Comparison of ENCODE assay signal across 8 mouse cellular contexts in the genomic region with DNA sequence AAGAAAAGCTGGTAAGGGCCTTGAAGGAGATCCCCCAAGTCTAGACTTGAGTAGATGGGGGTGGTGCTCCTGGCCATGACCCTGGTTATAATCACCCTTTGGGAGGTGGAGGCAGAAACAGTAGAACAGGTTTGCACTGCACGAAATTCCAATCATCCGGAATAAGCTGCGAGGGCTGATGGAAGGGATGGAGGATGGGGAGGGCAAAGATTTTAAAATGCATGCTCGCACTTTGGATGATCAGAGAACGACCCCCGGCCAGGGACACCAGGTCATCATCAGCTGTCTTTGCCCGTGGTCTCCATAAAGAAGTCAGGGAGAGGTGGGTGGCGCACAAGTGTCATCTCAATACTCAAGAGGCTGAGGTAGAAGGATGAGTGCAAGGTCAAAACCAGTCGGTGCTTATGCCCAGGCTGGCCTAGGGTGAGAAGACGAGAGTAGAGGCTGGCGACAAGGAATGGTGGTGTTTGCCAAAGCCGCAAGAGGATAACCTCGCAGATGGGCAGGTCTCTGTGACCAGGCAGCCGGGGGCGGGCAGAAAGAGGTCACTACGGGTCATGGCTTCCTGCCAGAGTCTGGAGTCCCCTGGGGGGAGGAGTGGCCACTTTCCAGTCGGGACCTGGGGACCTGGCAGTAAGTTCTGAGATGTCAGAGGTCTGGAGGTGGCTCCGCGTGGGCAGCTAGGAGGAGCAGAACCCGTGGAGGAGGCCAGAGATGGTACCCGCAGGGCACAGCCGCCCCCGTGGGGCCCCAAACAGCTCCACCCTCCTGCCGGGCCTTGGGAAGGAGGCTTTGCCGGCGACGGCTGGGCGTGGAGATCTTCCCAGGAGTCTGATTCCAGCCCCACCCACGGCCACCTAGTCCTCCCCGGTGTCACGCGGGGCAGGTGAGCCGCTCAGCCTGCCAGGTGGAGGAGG. TPM values are rescaled to one million over a fixed set of nuclear protein-coding genes. Genes with fewer than 3 reads are reported as not detected.
DNase-seq lines count a peak whose midpoint lies in the region; ATAC-seq lines count a peak whose summit lies in the region.

No protein-coding gene starts in this region.

- peaks cover 15% of the 10 kb centered on the region for H3K36me3 ChIP-seq in embryonic facial prominence, embryonic 11.5 days (replicated peaks; ENCODE audit: control insufficient read depth, insufficient read depth, low read depth, low read length)
- peaks cover 20% of the 10 kb centered on the region for H3K36me3 ChIP-seq in heart, embryonic 10.5 days
- H3K36me3 ChIP-seq in kidney, embryonic 14.5 days (ENCODE audit: control insufficient read depth, insufficient read depth, low read length), result peaks cover 20% of the 10 kb centered on the region

- H3K27ac ChIP-seq in embryonic facial prominence, embryonic 11.5 days (replicated peaks; ENCODE audit: low read depth, low read length), result peak overlapping the region; percentile 82
- H3K27ac ChIP-seq in heart, embryonic 10.5 days, result peak overlapping the region; percentile 97
- H3K27ac ChIP-seq in kidney, embryonic 14.5 days (ENCODE audit: low read depth, low read length), result peak overlapping the region; percentile 99

- H3K4me1 ChIP-seq in embryonic facial prominence, embryonic 11.5 days (ENCODE audit: control insufficient read depth, insufficient read depth, low read length), result peaks cover 33% of the 10 kb centered on the region
- H3K4me1 ChIP-seq in heart, embryonic 10.5 days, result peaks cover 97% of the 10 kb centered on the region
- peaks cover 84% of the 10 kb centered on the region for H3K4me1 ChIP-seq in kidney, embryonic 14.5 days (ENCODE audit: control insufficient read depth, insufficient read depth, low read length)

- under 1% methylated on average over 33 of the region's 33 CpGs for WGBS in embryonic facial prominence, embryonic 11.5 days
- WGBS in heart, embryonic 10.5 days, result under 1% methylated on average over 33 of the region's 33 CpGs
- under 1% methylated on average over 32 of the region's 33 CpGs for WGBS in kidney, embryonic 14.5 days

- ATAC-seq in embryonic facial prominence, embryonic 11.5 days (replicated peaks; ENCODE audit: insufficient number of reproducible peaks, low FRiP score, low TSS enrichment, low read depth), result no peak
- ATAC-seq in kidney, embryonic 14.5 days (ENCODE audit: low FRiP score, low TSS enrichment), result peak; percentile 7
- ATAC-seq in frontal cortex, adult (ENCODE audit: low TSS enrichment), result no peak

- DNase-seq in 3134 (ENCODE audit: extremely low read depth, insufficient read length, low spot score) (peak; percentile 99), R1 (ENCODE audit: low read depth, low spot score) (peak; percentile 86)
- DNase-seq in embryonic facial prominence, embryonic 11.5 days (ENCODE audit: low spot score), result peak; percentile 61
- peak; percentile 93 for DNase-seq in heart, embryonic 10.5 days (ENCODE audit: low spot score)
- DNase-seq in lung, postnatal 14 days, result peak; percentile 91
- peak; percentile 83 for DNase-seq in skeletal muscle tissue, adult 2 months (ENCODE audit: low read depth, low spot score)

- peak overlapping the region; percentile 29 for H3K4me3 ChIP-seq in embryonic facial prominence, embryonic 11.5 days (ENCODE audit: low read depth, low read length)
- peak overlapping the region; percentile 66 for H3K4me3 ChIP-seq in heart, embryonic 10.5 days
- H3K4me3 ChIP-seq in kidney, embryonic 14.5 days (ENCODE audit: low read length), result peak overlapping the region; percentile 37

- H3K4me2 ChIP-seq in embryonic facial prominence, embryonic 11.5 days (ENCODE audit: low read depth, low read length), result peak overlapping the region; percentile 57
- H3K4me2 ChIP-seq in kidney, embryonic 14.5 days (replicated peaks; ENCODE audit: low read depth, low read length), result peak overlapping the region; percentile 74

- no peaks in the 10 kb centered on the region for H3K9me3 ChIP-seq in embryonic facial prominence, embryonic 11.5 days (replicated peaks; ENCODE audit: control insufficient read depth, low read length)
- H3K9me3 ChIP-seq in heart, embryonic 10.5 days, result no peaks in the 10 kb centered on the region
- H3K9me3 ChIP-seq in kidney, embryonic 14.5 days (ENCODE audit: control insufficient read depth, low read length), result no peaks in the 10 kb centered on the region

- H3K9ac ChIP-seq in embryonic facial prominence, embryonic 11.5 days (replicated peaks; ENCODE audit: low read length), result peak overlapping the region; percentile 37
- H3K9ac ChIP-seq in kidney, embryonic 14.5 days (ENCODE audit: low read depth, low read length), result peak overlapping the region; percentile 45

- H3K27me3 ChIP-seq in embryonic facial prominence, embryonic 11.5 days (ENCODE audit: control insufficient read depth, insufficient read depth, low read length), result no peaks in the 10 kb centered on the region
- no peaks in the 10 kb centered on the region for H3K27me3 ChIP-seq in heart, embryonic 10.5 days (ENCODE audit: insufficient read depth, poor library complexity, severe bottlenecking)
- H3K27me3 ChIP-seq in kidney, embryonic 14.5 days (ENCODE audit: control insufficient read depth, insufficient read depth, low read length), result no peaks in the 10 kb centered on the region

RNA-seq across cellular contexts. Expression of gene Cirbp, which starts 5.1 kb away (rescaled TPM):
- 74.0 and 77.8 TPM in 2 replicates for polyA plus RNA-seq in embryonic facial prominence, embryonic 11.5 days (2014; fragmentation: Nextera tagmentation; extraction: Ambion mirVana)
- polyA plus RNA-seq in heart, embryonic 10.5 days (2016; fragmentation: Nextera tagmentation; extraction: Ambion mirVana), result 85.7 and 98.0 TPM in 2 replicates
- polyA plus RNA-seq in kidney, embryonic 14.5 days (2014; fragmentation: Nextera tagmentation; extraction: Ambion mirVana), result 80.0 and 104 TPM in 2 replicates

RNA-seq across cellular contexts. Expression of gene 1600002K03Rik, which starts 12.0 kb away (rescaled TPM):
- 6.0 and 6.8 TPM in 2 replicates for polyA plus RNA-seq in embryonic facial prominence, embryonic 11.5 days (2014; fragmentation: Nextera tagmentation; extraction: Ambion mirVana)
- 11.7 and 13.9 TPM in 2 replicates for polyA plus RNA-seq in heart, embryonic 10.5 days (2016; fragmentation: Nextera tagmentation; extraction: Ambion mirVana)
- 10.3 and 12.1 TPM in 2 replicates for polyA plus RNA-seq in kidney, embryonic 14.5 days (2014; fragmentation: Nextera tagmentation; extraction: Ambion mirVana)

RNA-seq across cellular contexts. Expression of gene Midn, which starts 12.6 kb away (rescaled TPM):
- 60.3 and 62.1 TPM in 2 replicates for polyA plus RNA-seq in embryonic facial prominence, embryonic 11.5 days (2014; fragmentation: Nextera tagmentation; extraction: Ambion mirVana)
- polyA plus RNA-seq in heart, embryonic 10.5 days (2016; fragmentation: Nextera tagmentation; extraction: Ambion mirVana), result 16.1 and 24.4 TPM in 2 replicates
- 42.3 and 46.2 TPM in 2 replicates for polyA plus RNA-seq in kidney, embryonic 14.5 days (2014; fragmentation: Nextera tagmentation; extraction: Ambion mirVana)

RNA-seq across cellular contexts. Expression of gene Efna2, which starts 18.6 kb away (rescaled TPM):
- polyA plus RNA-seq in embryonic facial prominence, embryonic 11.5 days (2014; fragmentation: Nextera tagmentation; extraction: Ambion mirVana), result 34.6 and 42.3 TPM in 2 replicates
- 14.9 and 20.6 TPM in 2 replicates for polyA plus RNA-seq in heart, embryonic 10.5 days (2016; fragmentation: Nextera tagmentation; extraction: Ambion mirVana)
- 15.4 and 17.3 TPM in 2 replicates for polyA plus RNA-seq in kidney, embryonic 14.5 days (2014; fragmentation: Nextera tagmentation; extraction: Ambion mirVana)

RNA-seq across cellular contexts. Expression of gene Cbarp, which starts 20.1 kb away (rescaled TPM):
- polyA plus RNA-seq in embryonic facial prominence, embryonic 11.5 days (2014; fragmentation: Nextera tagmentation; extraction: Ambion mirVana), result 6.8 and 9.0 TPM in 2 replicates
- polyA plus RNA-seq in heart, embryonic 10.5 days (2016; fragmentation: Nextera tagmentation; extraction: Ambion mirVana), result 2.0 and 4.0 TPM in 2 replicates
- polyA plus RNA-seq in kidney, embryonic 14.5 days (2014; fragmentation: Nextera tagmentation; extraction: Ambion mirVana), result 8.1 and 8.4 TPM in 2 replicates
